Mouse (Mus musculus) layer of hippocampus, adult 8-10 months (tissue): ENCODE data around the gene Clta. TPM values are rescaled to one million over a fixed set of nuclear protein-coding genes. Genes with fewer than 3 reads are reported as not detected.
A peak's percentile ranks its signal among the peaks of the same experiment; 100 is the strongest.

Experiments used
- DNase-seq, 2 experiments: peaks; one replicate each; pipeline ENCODE4 v3.0.0; 2022; ENCODE audit warnings: low spot score in 2 of 2
- total RNA-seq, 4 experiments: library from RNA; stranded (reverse); gene quantifications; 2 replicates each; pipeline ENCODE4 v1.2.4; 2022

Clta gene
- 100 to 1,000 TPM; 264 to 296 (median 284) TPM for total RNA-seq

- no peak for DNase-seq
Observed at GRCm38 (mm10) chr4:44004126-44004525, at the start of gene Clta. Clta (plus strand) TSS chr4:44004452.

GRCm38 (mm10) chr4:43957292-43957845 lies 46.9 kb upstream of the Clta start, which contains the start of gene Glipr2:
Glipr2 (plus strand) TSS chr4:43957401.
- DNase-seq = peak in 1 of 2 experiments; percentile 50

- DNase-seq = no peak
Observed at GRCm38 (mm10) chr4:43957846-43958461, 46.3 kb upstream of the Clta start.

- DNase-seq = no peak
Observed at GRCm38 (mm10) chr4:43959523-43960179, 44.6 kb upstream of the Clta start.

- no peak for DNase-seq
Observed at GRCm38 (mm10) chr4:43960207-43960606, 44.0 kb upstream of the Clta start.

GRCm38 (mm10) chr4:43964326-43964833 lies 39.9 kb upstream of the Clta start:
- no peak for DNase-seq

GRCm38 (mm10) chr4:43964951-43965684 lies 39.1 kb upstream of the Clta start:
- DNase-seq = no peak

- DNase-seq = no peak
Observed at GRCm38 (mm10) chr4:43965856-43966535, 38.3 kb upstream of the Clta start.

GRCm38 (mm10) chr4:43968650-43969049 lies 35.6 kb upstream of the Clta start:
- DNase-seq = peak; percentile 26 to 29

- DNase-seq = no peak
Observed at GRCm38 (mm10) chr4:43969373-43969772, 34.9 kb upstream of the Clta start.

- no peak for DNase-seq
Observed at GRCm38 (mm10) chr4:43970393-43971330, 33.6 kb upstream of the Clta start.

- no peak for DNase-seq
Observed at GRCm38 (mm10) chr4:43971541-43972136, 32.6 kb upstream of the Clta start.

- DNase-seq = no peak
Observed at GRCm38 (mm10) chr4:43972137-43972591, 32.1 kb upstream of the Clta start.

GRCm38 (mm10) chr4:43973526-43973981 lies 30.7 kb upstream of the Clta start:
- peak; percentile 47 to 69 for DNase-seq

GRCm38 (mm10) chr4:43974914-43975616 lies 29.2 kb upstream of the Clta start:
- DNase-seq = no peak

GRCm38 (mm10) chr4:43976223-43976740 lies 28.0 kb upstream of the Clta start:
- DNase-seq = no peak

GRCm38 (mm10) chr4:43978521-43979443 lies 25.5 kb upstream of the Clta start:
- no peak for DNase-seq
